Mouse (Mus musculus): ENCODE results near the gene Efna3. TPM values are rescaled to one million over a fixed set of nuclear protein-coding genes. Genes with fewer than 3 reads are reported as not detected.

Gene Efna3
- polyA plus RNA-seq (2014; fragmentation: Nextera tagmentation; extraction: Ambion mirVana), result 62.5 and 70.3 TPM in 2 replicates

DNA sequence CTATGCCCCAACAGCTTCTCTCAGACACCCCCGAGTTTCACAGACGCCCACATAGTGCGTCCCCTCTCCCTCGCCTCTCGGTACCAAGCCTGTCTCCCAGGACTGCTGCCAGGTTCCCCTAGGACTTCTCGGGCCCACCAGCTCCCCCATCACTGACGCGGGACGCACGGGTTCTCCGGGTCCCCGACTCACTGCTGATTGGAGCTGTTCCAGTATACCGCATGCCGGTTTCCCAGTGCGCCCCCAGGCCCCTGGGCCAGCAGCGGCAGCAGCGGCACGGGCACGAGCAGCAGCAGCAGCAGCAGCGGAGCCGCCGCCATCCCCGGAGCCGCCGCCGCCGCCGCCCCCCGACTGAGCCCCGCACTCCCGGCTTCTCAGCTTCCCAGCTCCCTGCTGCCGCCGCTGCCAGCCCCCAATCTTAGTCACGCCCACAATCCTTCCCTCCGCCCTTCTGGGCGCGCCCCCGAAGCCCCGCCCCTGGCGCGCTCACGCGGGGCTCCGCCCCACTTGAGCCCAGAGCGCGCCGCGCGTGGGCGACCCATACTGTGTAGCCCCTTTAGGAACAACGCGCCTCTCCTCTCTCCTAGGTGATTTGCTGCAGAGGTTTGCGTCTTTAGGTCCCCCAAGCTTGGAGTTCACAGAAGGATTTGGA lies at the start of gene Efna3:
Gene Efna3, minus strand, starts transcription at position 452 of the 652 bp plus-strand sequence.
- Histone ChIP-seq H3K27ac (peak within 1 kb of the TSS; percentile 95), H3K36me3 (replicated peaks; ENCODE audit: control insufficient read depth, insufficient read depth) (no peaks in the 10 kb centered on the region), H3K9me3 (ENCODE audit: control insufficient read depth, low read length) (no peaks in the 10 kb centered on the region), H3K27me3 (ENCODE audit: control insufficient read depth, insufficient read depth, low read length) (peaks cover 12% of the 10 kb centered on the region; the same call in 1 of the 2 replicates), H3K4me3 (replicated peaks; ENCODE audit: low read length) (peak within 1 kb of the TSS; percentile 51), H3K4me2 (replicated peaks) (peak within 1 kb of the TSS; percentile 78), H3K4me1 (replicated peaks; ENCODE audit: control insufficient read depth, insufficient read depth, low read length) (peaks cover 25% of the 10 kb centered on the region), H3K9ac (peak within 1 kb of the TSS; percentile 96)
- under 1% methylated on average over 46 of the region's 53 CpGs for WGBS
- ATAC-seq (ENCODE audit: low FRiP score) (peak; percentile 31), DNase-seq (ENCODE audit: low spot score) (peak; percentile 85)

DNA sequence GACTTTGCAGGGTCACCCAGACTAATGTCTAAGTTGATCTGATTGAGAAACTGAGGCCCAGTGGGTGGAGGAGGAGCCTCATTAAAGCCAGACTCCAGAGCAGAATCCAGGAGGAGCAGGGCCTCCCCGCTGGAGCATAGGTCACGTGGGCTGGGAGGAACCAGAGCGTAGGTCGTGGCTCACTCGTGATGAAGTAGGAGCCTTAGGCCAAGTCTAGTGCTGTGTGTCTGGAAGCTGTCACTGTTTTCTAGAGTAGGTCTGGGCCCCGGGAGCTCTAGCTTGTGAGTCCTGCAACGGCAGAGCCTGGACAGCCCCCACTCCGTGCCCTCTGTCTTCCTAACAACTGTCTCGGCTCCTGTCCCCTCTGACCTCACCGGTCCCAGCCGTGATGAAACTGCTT lies 44.6 kb upstream of the Efna3 start:
- WGBS, result 69% methylated on average over 11 of the region's 11 CpGs
- ATAC-seq (ENCODE audit: low FRiP score) (no peak), DNase-seq (ENCODE audit: low spot score) (no peak)
- no peaks in the 10 kb centered on the region for H3K9me3 ChIP-seq (ENCODE audit: control insufficient read depth, low read length)
- no peak overlapping the region for H3K4me3 ChIP-seq (replicated peaks; ENCODE audit: low read length)
- H3K9ac ChIP-seq, result no peak overlapping the region
- H3K36me3 ChIP-seq (replicated peaks; ENCODE audit: control insufficient read depth, insufficient read depth), result no peaks in the 10 kb centered on the region
- no peak overlapping the region for H3K27ac ChIP-seq
- H3K4me1 ChIP-seq (replicated peaks; ENCODE audit: control insufficient read depth, insufficient read depth, low read length), result no peaks in the 10 kb centered on the region
- H3K4me2 ChIP-seq (replicated peaks), result no peak overlapping the region
- no peaks in the 10 kb centered on the region for H3K27me3 ChIP-seq (ENCODE audit: control insufficient read depth, insufficient read depth, low read length)

DNA sequence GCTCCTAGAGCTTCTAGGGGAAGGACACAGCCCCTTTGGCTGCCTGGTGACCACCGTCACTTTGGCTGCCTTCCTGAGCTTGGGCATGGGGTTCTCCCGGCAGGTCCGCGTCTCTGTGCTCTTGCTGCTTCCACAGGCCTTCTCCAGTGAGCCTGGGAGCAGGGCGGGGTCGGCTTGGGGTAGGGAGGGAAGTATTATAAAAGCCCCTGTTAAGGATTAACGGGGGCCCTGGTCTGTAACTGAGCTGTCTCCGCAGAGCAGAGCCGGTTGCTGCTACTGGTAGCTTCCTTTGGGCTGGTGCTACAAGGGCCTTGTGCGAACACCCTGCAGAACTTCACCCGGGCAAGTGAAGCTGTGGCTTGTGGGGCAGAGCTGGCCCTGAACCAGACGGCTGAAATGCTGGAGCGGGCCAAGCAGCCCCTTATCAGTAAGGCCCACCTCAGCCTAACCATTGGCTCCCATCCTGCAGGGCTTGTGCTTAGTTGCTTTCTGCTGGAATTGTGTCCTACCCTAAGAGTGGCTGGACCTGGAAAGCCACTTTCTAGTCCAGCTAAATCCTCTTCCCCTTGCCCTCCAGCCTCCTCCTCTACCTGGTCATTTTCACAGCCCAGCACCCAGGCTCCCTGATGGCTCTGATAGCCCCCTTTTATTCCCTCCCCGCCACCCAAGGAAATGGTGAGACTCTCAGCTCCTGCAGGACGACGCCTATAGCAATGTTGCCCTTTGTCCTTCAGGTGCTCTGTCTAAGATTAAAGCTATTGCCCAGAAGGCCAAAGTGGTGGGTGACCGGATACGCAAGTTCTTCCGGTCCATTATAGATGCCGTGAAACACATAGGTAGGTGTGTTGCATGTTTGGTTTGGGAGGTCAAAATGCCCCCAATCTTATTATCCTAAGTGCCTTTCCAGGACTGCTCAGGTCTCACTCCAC lies 43.0 kb upstream of the Efna3 start:
- H3K4me3 ChIP-seq (replicated peaks; ENCODE audit: low read length), result no peak overlapping the region
- no peak overlapping the region for H3K27ac ChIP-seq
- DNase-seq (ENCODE audit: low spot score) (no peak), ATAC-seq (ENCODE audit: low FRiP score) (no peak)
- H3K4me2 ChIP-seq (replicated peaks), result no peak overlapping the region
- H3K9ac ChIP-seq, result no peak overlapping the region
- no peaks in the 10 kb centered on the region for H3K4me1 ChIP-seq (replicated peaks; ENCODE audit: control insufficient read depth, insufficient read depth, low read length)
- H3K36me3 ChIP-seq (replicated peaks; ENCODE audit: control insufficient read depth, insufficient read depth), result no peaks in the 10 kb centered on the region
- no peaks in the 10 kb centered on the region for H3K9me3 ChIP-seq (ENCODE audit: control insufficient read depth, low read length)
- WGBS, result 75% methylated on average over 20 of the region's 20 CpGs
- no peaks in the 10 kb centered on the region for H3K27me3 ChIP-seq (ENCODE audit: control insufficient read depth, insufficient read depth, low read length)

DNA sequence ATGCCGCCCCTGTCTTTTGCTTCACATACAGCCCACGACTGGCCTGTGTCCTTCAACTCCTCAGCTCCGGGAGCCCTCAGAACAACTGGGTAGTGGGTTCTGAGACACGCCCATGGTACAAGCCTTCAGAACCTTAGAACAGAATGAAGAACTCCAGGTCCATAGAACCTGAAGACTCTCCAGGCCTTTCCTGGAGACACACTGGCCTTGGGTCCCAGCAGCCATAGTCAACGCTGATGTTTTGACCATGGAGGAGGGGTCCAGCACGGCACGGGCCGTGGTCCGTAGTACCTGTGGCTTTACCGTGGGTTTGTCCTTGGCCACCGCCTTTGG lies 42.4 kb upstream of the Efna3 start, which contains the start of gene Dcst1:
Gene Dcst1, minus strand, starts transcription at position 101 of the 333 bp plus-strand sequence.
- no peak within 1 kb of the TSS for H3K4me3 ChIP-seq (replicated peaks; ENCODE audit: low read length)
- H3K9me3 ChIP-seq (ENCODE audit: control insufficient read depth, low read length), result no peaks in the 10 kb centered on the region
- ATAC-seq (ENCODE audit: low FRiP score), result no peak
- WGBS, result 82% methylated on average over 11 of the region's 11 CpGs
- no peak for DNase-seq (ENCODE audit: low spot score)
- no peaks in the 10 kb centered on the region for H3K36me3 ChIP-seq (replicated peaks; ENCODE audit: control insufficient read depth, insufficient read depth)
- H3K9ac ChIP-seq, result no peak within 1 kb of the TSS
- no peak within 1 kb of the TSS for H3K4me2 ChIP-seq (replicated peaks)
- H3K4me1 ChIP-seq (replicated peaks; ENCODE audit: control insufficient read depth, insufficient read depth, low read length), result no peaks in the 10 kb centered on the region
- H3K27me3 ChIP-seq (ENCODE audit: control insufficient read depth, insufficient read depth, low read length), result no peaks in the 10 kb centered on the region
- H3K27ac ChIP-seq, result no peak within 1 kb of the TSS

DNA sequence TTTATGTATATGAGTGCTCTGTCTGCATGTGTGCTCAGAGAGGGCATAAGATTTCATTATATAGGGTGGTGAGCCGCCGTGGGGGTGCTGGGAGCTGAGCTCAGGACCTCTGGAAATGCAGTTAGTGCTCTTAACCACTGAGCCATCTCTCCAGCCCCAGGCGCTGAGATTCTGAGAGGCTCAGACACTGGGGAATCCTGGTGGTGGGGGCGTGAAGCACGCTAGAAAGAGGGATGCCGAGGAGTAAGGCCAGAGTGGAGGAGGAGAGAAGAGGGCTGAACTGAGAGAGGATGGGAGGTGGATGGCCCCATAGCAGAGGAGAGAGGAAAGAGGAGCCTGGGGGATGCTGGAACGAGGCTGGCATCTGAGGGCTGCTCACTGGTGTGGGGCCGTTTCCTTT lies 41.9 kb upstream of the Efna3 start:
- no peaks in the 10 kb centered on the region for H3K9me3 ChIP-seq (ENCODE audit: control insufficient read depth, low read length)
- WGBS, result 50% methylated on average over 8 of the region's 8 CpGs
- no peaks in the 10 kb centered on the region for H3K27me3 ChIP-seq (ENCODE audit: control insufficient read depth, insufficient read depth, low read length)
- H3K4me1 ChIP-seq (replicated peaks; ENCODE audit: control insufficient read depth, insufficient read depth, low read length), result no peaks in the 10 kb centered on the region
- H3K4me2 ChIP-seq (replicated peaks), result no peak overlapping the region
- no peak overlapping the region for H3K9ac ChIP-seq
- H3K4me3 ChIP-seq (replicated peaks; ENCODE audit: low read length), result no peak overlapping the region
- DNase-seq (ENCODE audit: low spot score), result no peak
- H3K27ac ChIP-seq, result no peak overlapping the region
- ATAC-seq (ENCODE audit: low FRiP score), result no peak
- no peaks in the 10 kb centered on the region for H3K36me3 ChIP-seq (replicated peaks; ENCODE audit: control insufficient read depth, insufficient read depth)

DNA sequence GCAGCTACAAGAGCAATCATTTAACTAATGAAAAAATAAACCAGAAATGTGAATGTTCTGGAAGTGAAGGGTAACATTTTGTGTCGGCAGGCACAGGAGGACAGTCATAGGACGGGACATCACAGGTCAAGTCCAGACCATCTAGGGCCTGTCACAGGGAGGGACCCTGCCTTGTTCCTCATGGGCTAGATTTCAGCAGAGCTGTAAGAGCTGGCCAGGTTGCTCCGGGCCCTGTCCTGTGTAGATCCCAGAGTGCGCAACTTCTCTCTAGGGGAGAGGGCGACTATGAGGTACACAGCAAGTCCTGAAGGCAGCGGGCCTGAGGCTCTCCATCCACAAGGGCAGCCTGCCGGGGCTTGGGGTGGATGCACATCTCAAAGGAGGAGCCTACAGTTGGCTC lies 38.9 kb upstream of the Efna3 start, which contains the start of gene Dcst2:
Gene Dcst2, plus strand, starts transcription at position 301 of the 400 bp plus-strand sequence.
- Histone ChIP-seq H3K27me3 (ENCODE audit: control insufficient read depth, insufficient read depth, low read length) (no peaks in the 10 kb centered on the region), H3K9ac (no peak within 1 kb of the TSS), H3K4me1 (replicated peaks; ENCODE audit: control insufficient read depth, insufficient read depth, low read length) (no peaks in the 10 kb centered on the region), H3K4me2 (replicated peaks) (no peak within 1 kb of the TSS), H3K27ac (no peak within 1 kb of the TSS), H3K9me3 (ENCODE audit: control insufficient read depth, low read length) (no peaks in the 10 kb centered on the region), H3K4me3 (replicated peaks; ENCODE audit: low read length) (no peak within 1 kb of the TSS), H3K36me3 (replicated peaks; ENCODE audit: control insufficient read depth, insufficient read depth) (no peaks in the 10 kb centered on the region)
- ATAC-seq (ENCODE audit: low FRiP score) (no peak), DNase-seq (ENCODE audit: low spot score) (no peak)
- 88% methylated on average over 7 of the region's 7 CpGs for WGBS

DNA sequence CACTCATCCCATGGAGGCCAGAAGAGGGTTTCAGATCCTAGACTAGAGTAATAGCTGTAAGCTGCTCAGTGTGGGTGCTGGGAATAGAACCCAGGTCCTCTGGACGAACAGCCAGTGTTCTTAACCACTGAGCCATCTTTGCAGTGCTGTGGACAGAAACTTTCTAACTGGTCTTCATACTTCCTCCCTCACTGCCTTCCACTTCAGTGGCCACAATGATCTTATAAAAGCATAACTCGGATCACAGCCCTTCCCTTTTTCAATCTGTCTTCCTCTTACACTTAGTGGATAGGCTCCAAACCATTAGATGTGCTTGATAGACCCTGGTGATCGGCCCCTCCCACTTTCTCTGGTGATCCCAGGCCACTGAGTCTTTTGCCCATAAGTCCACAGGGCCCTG lies 37.5 kb upstream of the Efna3 start:
- H3K9me3 ChIP-seq (ENCODE audit: control insufficient read depth, low read length), result no peaks in the 10 kb centered on the region
- no peaks in the 10 kb centered on the region for H3K36me3 ChIP-seq (replicated peaks; ENCODE audit: control insufficient read depth, insufficient read depth)
- H3K4me3 ChIP-seq (replicated peaks; ENCODE audit: low read length), result no peak overlapping the region
- no peaks in the 10 kb centered on the region for H3K4me1 ChIP-seq (replicated peaks; ENCODE audit: control insufficient read depth, insufficient read depth, low read length)
- no peak overlapping the region for H3K9ac ChIP-seq
- no peaks in the 10 kb centered on the region for H3K27me3 ChIP-seq (ENCODE audit: control insufficient read depth, insufficient read depth, low read length)
- no peak overlapping the region for H3K4me2 ChIP-seq (replicated peaks)
- H3K27ac ChIP-seq, result no peak overlapping the region
- ATAC-seq (ENCODE audit: low FRiP score) (no peak), DNase-seq (ENCODE audit: low spot score) (no peak)
- WGBS, result 84% methylated on average over 3 of the region's 3 CpGs

DNA sequence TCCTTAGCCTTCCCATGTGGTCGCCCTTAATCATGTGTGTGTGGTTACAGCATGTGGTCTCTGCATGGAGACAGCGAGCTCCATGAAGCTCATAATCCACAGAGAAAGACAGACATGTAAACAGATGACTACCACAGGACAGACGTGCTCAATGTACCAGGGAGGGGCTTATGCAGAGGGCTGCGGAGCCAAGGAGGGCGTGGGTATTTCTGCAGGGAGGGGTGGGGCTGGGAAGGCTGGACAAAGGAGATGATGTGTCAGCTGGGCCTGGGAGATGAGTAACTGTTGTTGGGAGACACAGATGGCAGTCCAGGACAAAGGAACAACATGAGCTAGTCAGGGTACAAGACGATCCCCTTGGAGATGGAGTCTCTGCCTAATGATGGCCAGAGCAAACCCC lies 36.9 kb upstream of the Efna3 start:
- Histone ChIP-seq H3K4me1 (replicated peaks; ENCODE audit: control insufficient read depth, insufficient read depth, low read length) (no peaks in the 10 kb centered on the region), H3K9me3 (ENCODE audit: control insufficient read depth, low read length) (no peaks in the 10 kb centered on the region), H3K4me3 (replicated peaks; ENCODE audit: low read length) (no peak overlapping the region), H3K4me2 (replicated peaks) (no peak overlapping the region), H3K9ac (no peak overlapping the region), H3K36me3 (replicated peaks; ENCODE audit: control insufficient read depth, insufficient read depth) (no peaks in the 10 kb centered on the region), H3K27me3 (ENCODE audit: control insufficient read depth, insufficient read depth, low read length) (no peaks in the 10 kb centered on the region), H3K27ac (no peak overlapping the region)
- DNase-seq (ENCODE audit: low spot score) (no peak), ATAC-seq (ENCODE audit: low FRiP score) (no peak)
- 57% methylated on average over 6 of the region's 6 CpGs for WGBS

DNA sequence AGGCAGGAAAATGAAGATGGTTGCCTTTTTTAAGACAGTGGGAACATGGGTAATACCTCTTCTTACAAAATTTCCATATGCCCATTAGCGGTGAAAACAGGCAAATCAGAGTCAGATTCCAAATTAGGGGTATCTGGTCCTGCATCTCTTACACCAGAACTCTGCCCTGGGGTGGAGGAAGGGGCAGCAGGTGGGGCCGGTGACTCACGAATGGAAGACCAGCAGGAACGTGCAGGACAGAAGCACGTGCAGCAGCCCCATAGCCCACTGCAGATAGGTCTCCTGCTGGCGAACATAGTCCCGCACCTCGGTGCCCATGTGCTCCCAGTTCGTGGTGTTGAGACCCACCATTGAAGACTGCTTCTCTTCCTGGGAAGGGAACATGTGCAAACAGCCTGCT lies 33.3 kb upstream of the Efna3 start:
- no peak for ATAC-seq (ENCODE audit: low FRiP score)

More for the DNA sequence above, 33.3 kb upstream of the Efna3 start:
- no peaks in the 10 kb centered on the region for H3K9me3 ChIP-seq (ENCODE audit: control insufficient read depth, low read length)
- H3K4me1 ChIP-seq (replicated peaks; ENCODE audit: control insufficient read depth, insufficient read depth, low read length), result no peaks in the 10 kb centered on the region
- no peak overlapping the region for H3K27ac ChIP-seq
- no peak overlapping the region for H3K9ac ChIP-seq
- DNase-seq (ENCODE audit: low spot score), result no peak
- no peaks in the 10 kb centered on the region for H3K36me3 ChIP-seq (replicated peaks; ENCODE audit: control insufficient read depth, insufficient read depth)
- 0 out of 2 replicates have a peak, but pooled peaks cover 6% of the 10 kb centered on the region for H3K27me3 ChIP-seq (ENCODE audit: control insufficient read depth, insufficient read depth, low read length)
- H3K4me2 ChIP-seq (replicated peaks), result no peak overlapping the region
- H3K4me3 ChIP-seq (replicated peaks; ENCODE audit: low read length), result no peak overlapping the region
- WGBS, result 66% methylated on average over 9 of the region's 9 CpGs
